ENCODE assay signal across 29 mouse cellular contexts in the genomic region with DNA sequence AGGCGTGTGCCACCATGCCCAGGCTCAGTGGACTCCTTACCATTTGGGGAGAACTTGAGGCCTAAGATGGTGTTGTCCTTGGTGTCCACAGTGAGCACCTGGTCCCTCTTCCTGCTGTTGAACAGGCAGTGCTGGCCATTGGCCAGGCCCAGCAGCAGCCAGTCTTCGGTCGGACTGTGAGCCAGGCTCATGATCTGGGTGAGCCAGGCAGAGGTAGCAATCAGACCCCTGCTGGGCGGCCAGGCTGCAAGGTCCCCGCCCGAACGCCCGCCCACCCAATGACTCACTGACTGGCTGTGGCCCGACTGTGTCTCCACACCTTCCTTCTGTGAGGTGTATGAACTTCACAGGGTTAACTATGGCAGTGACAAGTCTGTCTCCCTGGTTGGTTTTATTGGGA. TPM values are rescaled to one million over a fixed set of nuclear protein-coding genes. Genes with fewer than 3 reads are reported as not detected.
DNase-seq lines count a peak whose midpoint lies in the region; ATAC-seq and TF ChIP-seq lines count a peak whose summit lies in the region.
"Had no signal": no experiment of that assay in that cellular context is flagged by ENCODE, and none has a peak within 500 bp of the region (broad histone marks: within the 10 kb centered on the region; RNA-seq: fewer than 3 reads in every experiment).

No protein-coding gene starts in this region.

- no peak overlapping the region for H3K4me2 ChIP-seq in intestine, embryonic 14.5 days (ENCODE audit: low read length)
- H3K4me2 ChIP-seq in intestine, embryonic 16.5 days (ENCODE audit: low read depth, low read length) = no peak overlapping the region
- no peak overlapping the region for H3K4me2 ChIP-seq in stomach, postnatal 0 days (replicated peaks; ENCODE audit: low read depth)
- H3K4me2 ChIP-seq: embryonic facial prominence, embryonic 15.5 days; forebrain, embryonic 12.5 days; heart, embryonic 12.5 days; hindbrain, embryonic 13.5 days; liver, embryonic 12.5 days had no signal

- peaks cover 23% of the 10 kb centered on the region for H3K27me3 ChIP-seq in intestine, embryonic 14.5 days (replicated peaks; ENCODE audit: control insufficient read depth, insufficient read depth, low read length)
- peaks cover 5% of the 10 kb centered on the region; the same call in 1 of the 2 replicates for H3K27me3 ChIP-seq in intestine, embryonic 16.5 days (replicated peaks; ENCODE audit: control insufficient read depth, insufficient read depth, low read length)
- no peaks in the 10 kb centered on the region for H3K27me3 ChIP-seq in stomach, postnatal 0 days (ENCODE audit: control insufficient read depth, insufficient read depth, low read length)

- intact Hi-C loops in gastrocnemius, adult 2 months (cut with DNase I) = no loop called here

- peaks cover 17% of the 10 kb centered on the region for H3K4me1 ChIP-seq in intestine, embryonic 14.5 days (replicated peaks; ENCODE audit: control insufficient read depth, insufficient read depth, low read length)
- peaks cover 18% of the 10 kb centered on the region for H3K4me1 ChIP-seq in intestine, embryonic 16.5 days (ENCODE audit: control insufficient read depth, insufficient read depth, low read length)
- 0 out of 2 replicates have a peak, but pooled peaks cover 2% of the 10 kb centered on the region for H3K4me1 ChIP-seq in stomach, postnatal 0 days (replicated peaks; ENCODE audit: control insufficient read depth, insufficient read depth)

- 0 out of 2 replicates have a peak, but pooled peaks cover 11% of the 10 kb centered on the region for H3K36me3 ChIP-seq in intestine, embryonic 14.5 days (ENCODE audit: control insufficient read depth, insufficient read depth, low read length)
- no peaks in the 10 kb centered on the region; the same call in 1 of the 2 replicates for H3K36me3 ChIP-seq in intestine, embryonic 16.5 days (ENCODE audit: control insufficient read depth, insufficient read depth, low read length)
- no peaks in the 10 kb centered on the region for H3K36me3 ChIP-seq in stomach, postnatal 0 days (ENCODE audit: control insufficient read depth, insufficient read depth, low read length)
- H3K36me3 ChIP-seq: forebrain, embryonic 12.5 days had no signal

- no peaks in the 10 kb centered on the region for H3K9me3 ChIP-seq in intestine, embryonic 14.5 days (ENCODE audit: control insufficient read depth, low read length)
- no peaks in the 10 kb centered on the region for H3K9me3 ChIP-seq in intestine, embryonic 16.5 days (ENCODE audit: control insufficient read depth, low read length)
- no peaks in the 10 kb centered on the region for H3K9me3 ChIP-seq in stomach, postnatal 0 days (ENCODE audit: control insufficient read depth, low read length)
- H3K9me3 ChIP-seq: embryonic facial prominence, embryonic 15.5 days; forebrain, embryonic 12.5 days; heart, embryonic 12.5 days; hindbrain, embryonic 13.5 days; liver, embryonic 12.5 days had no signal

- no peak overlapping the region for H3K9ac ChIP-seq in intestine, embryonic 14.5 days (ENCODE audit: low read length)
- no peak overlapping the region for H3K9ac ChIP-seq in intestine, embryonic 16.5 days (ENCODE audit: low read depth, low read length)
- H3K9ac ChIP-seq in stomach, postnatal 0 days (ENCODE audit: low read length) = no peak overlapping the region
- H3K9ac ChIP-seq: embryonic facial prominence, embryonic 15.5 days; forebrain, embryonic 12.5 days; forebrain, postnatal 0 days; heart, embryonic 12.5 days; hindbrain, embryonic 13.5 days; liver, embryonic 12.5 days; liver, postnatal 0 days had no signal

- DNase-seq in cerebellum, adult 11 months = peak; percentile 34
- no peak for DNase-seq in cerebellum, adult 8-10 months
- no peak for DNase-seq in intestine, embryonic 14.5 days (ENCODE audit: low spot score)
- peak; percentile 66 for DNase-seq in ZHBTc4 (ENCODE audit: low read depth, low spot score)
- peak; percentile 35 for DNase-seq in stomach, postnatal 0 days (ENCODE audit: low spot score)
- no peak for DNase-seq in gastrocnemius, adult 2 months
- DNase-seq in gastrocnemius, postnatal 10 days = no peak
- DNase-seq: adrenal gland, adult 2 months; adrenal gland, postnatal 36 days; forebrain, postnatal 0 days; gastrocnemius, postnatal 14 days; heart, adult 18-20 months; heart, postnatal 4 days; kidney, adult 11 months; kidney, postnatal 14 days; liver, postnatal 0 days; lung, postnatal 10 days; midbrain, embryonic 14.5 days; right cerebral cortex, postnatal 14 days had no signal

- 0 out of 2 replicates have a peak, but pooled peaks have one; percentile 6 for ATAC-seq in intestine, embryonic 14.5 days (replicated peaks; ENCODE audit: low FRiP score, low TSS enrichment, low read depth)
- no peak for ATAC-seq in intestine, embryonic 16.5 days
- ATAC-seq in stomach, postnatal 0 days (ENCODE audit: low FRiP score, low TSS enrichment) = peak; percentile 11; the same call in 1 of the 2 replicates
- ATAC-seq: activated CD4-positive, CD25-positive, alpha-beta regulatory T cell, adult 4 months; forebrain, postnatal 0 days; liver, embryonic 12.5 days; liver, postnatal 0 days had no signal

- no peak overlapping the region for H3K27ac ChIP-seq in intestine, embryonic 14.5 days (ENCODE audit: low read depth)
- no peak overlapping the region for H3K27ac ChIP-seq in intestine, embryonic 16.5 days (ENCODE audit: low read length)
- no peak overlapping the region for H3K27ac ChIP-seq in stomach, postnatal 0 days (replicated peaks)
- H3K27ac ChIP-seq in gastrocnemius, adult 2 months = no peak overlapping the region
- H3K27ac ChIP-seq: embryonic facial prominence, embryonic 10.5 days; embryonic facial prominence, embryonic 15.5 days; forebrain, embryonic 12.5 days; hindbrain, embryonic 13.5 days; left cerebral cortex, adult 2 months; liver, embryonic 12.5 days had no signal

- TF ChIP-seq CTCF in stomach, postnatal 0 days (IDR thresholded peaks at IDR 0.05; ENCODE audit: low read depth) = no peak
- TF ChIP-seq CTCF in gastrocnemius, adult 2 months (IDR thresholded peaks at IDR 0.05) = no peak

- WGBS in intestine, embryonic 14.5 days = 63% methylated on average over 9 of the region's 9 CpGs
- 54% methylated on average over 9 of the region's 9 CpGs for WGBS in intestine, embryonic 16.5 days
- 42% methylated on average over 9 of the region's 9 CpGs for WGBS in stomach, postnatal 0 days

- no peak overlapping the region for H3K4me3 ChIP-seq in intestine, embryonic 14.5 days (ENCODE audit: low read depth, low read length)
- H3K4me3 ChIP-seq in intestine, embryonic 16.5 days (ENCODE audit: low read length) = no peak overlapping the region
- H3K4me3 ChIP-seq in stomach, postnatal 0 days (ENCODE audit: low read depth, low read length) = no peak overlapping the region
- no peak overlapping the region for H3K4me3 ChIP-seq in gastrocnemius, adult 2 months
- H3K4me3 ChIP-seq: embryonic facial prominence, embryonic 10.5 days; embryonic facial prominence, embryonic 15.5 days; forebrain, embryonic 12.5 days; heart, embryonic 12.5 days; hindbrain, embryonic 13.5 days; left cerebral cortex, adult 2 months; liver, embryonic 12.5 days had no signal

- no peak for TF ChIP-seq EP300 in stomach, postnatal 0 days (optimal IDR thresholded peaks at IDR 0.05)

RNA-seq across cellular contexts. Expression of a gene that starts 9.0 kb away (rescaled TPM):
- 15.0 and 21.3 TPM in 2 replicates for polyA plus RNA-seq in intestine, embryonic 14.5 days (2014; fragmentation: Nextera tagmentation; extraction: Ambion mirVana)
- polyA plus RNA-seq in intestine, embryonic 16.5 days (2015; fragmentation: Nextera tagmentation; extraction: Ambion mirVana) = 21.0 and 22.7 TPM in 2 replicates
- 7.6 and 8.9 TPM in 2 replicates for polyA plus RNA-seq in stomach, postnatal 0 days (2015; fragmentation: Nextera tagmentation; extraction: Ambion mirVana)
- 1 to 10 TPM; 5.6 to 6.7 TPM for total RNA-seq in gastrocnemius, adult 2 months (2021)
- total RNA-seq in gastrocnemius, postnatal 10 days (2021) = 1 to 10 TPM; 2.2 to 3.1 TPM
- total RNA-seq: monocyte, adult 5-6 weeks had no signal

RNA-seq across cellular contexts. Expression of a gene that starts 14.2 kb away (rescaled TPM):
- polyA plus RNA-seq in intestine, embryonic 14.5 days (2014; fragmentation: Nextera tagmentation; extraction: Ambion mirVana) = 0.61 and 1.5 TPM in 2 replicates
- polyA plus RNA-seq in intestine, embryonic 16.5 days (2015; fragmentation: Nextera tagmentation; extraction: Ambion mirVana) = 0.61 and 1.2 TPM in 2 replicates
- 0.24 and 0.35 TPM in 2 replicates for polyA plus RNA-seq in stomach, postnatal 0 days (2015; fragmentation: Nextera tagmentation; extraction: Ambion mirVana)
- total RNA-seq in gastrocnemius, adult 2 months (2021) = 1 to 10 TPM; 2.5 to 3.9 TPM
- total RNA-seq in gastrocnemius, postnatal 10 days (2021) = 1 to 10 TPM; 1.6 to 1.8 TPM

RNA-seq across cellular contexts. Expression of a gene that starts 17.5 kb away (rescaled TPM):
- 15.8 and 17.8 TPM in 2 replicates for polyA plus RNA-seq in intestine, embryonic 14.5 days (2014; fragmentation: Nextera tagmentation; extraction: Ambion mirVana)
- polyA plus RNA-seq in intestine, embryonic 16.5 days (2015; fragmentation: Nextera tagmentation; extraction: Ambion mirVana) = 12.6 and 13.6 TPM in 2 replicates
- 4.8 and 6.9 TPM in 2 replicates for polyA plus RNA-seq in stomach, postnatal 0 days (2015; fragmentation: Nextera tagmentation; extraction: Ambion mirVana)
- total RNA-seq in gastrocnemius, adult 2 months (2021) = 1 to 10 TPM; 5.6 to 7.3 TPM
- total RNA-seq in gastrocnemius, postnatal 10 days (2021) = 1 to 10 TPM; 4.4 to 9.4 TPM

RNA-seq across cellular contexts. Expression of a gene that starts 32.6 kb away (rescaled TPM):
- 395 and 515 TPM in 2 replicates for polyA plus RNA-seq in intestine, embryonic 14.5 days (2014; fragmentation: Nextera tagmentation; extraction: Ambion mirVana)
- 473 and 518 TPM in 2 replicates for polyA plus RNA-seq in intestine, embryonic 16.5 days (2015; fragmentation: Nextera tagmentation; extraction: Ambion mirVana)
- 429 and 495 TPM in 2 replicates for polyA plus RNA-seq in stomach, postnatal 0 days (2015; fragmentation: Nextera tagmentation; extraction: Ambion mirVana)
- 100 to 1,000 TPM; 847 to 871 TPM for total RNA-seq in gastrocnemius, adult 2 months (2021)
- 100 to 1,000 TPM; 614 to 667 TPM for total RNA-seq in gastrocnemius, postnatal 10 days (2021)

RNA-seq across cellular contexts. Expression of a gene that starts 35.8 kb away (rescaled TPM):
- polyA plus RNA-seq in intestine, embryonic 14.5 days (2014; fragmentation: Nextera tagmentation; extraction: Ambion mirVana) = 34.1 and 39.2 TPM in 2 replicates
- 29.3 and 29.5 TPM in 2 replicates for polyA plus RNA-seq in intestine, embryonic 16.5 days (2015; fragmentation: Nextera tagmentation; extraction: Ambion mirVana)
- polyA plus RNA-seq in stomach, postnatal 0 days (2015; fragmentation: Nextera tagmentation; extraction: Ambion mirVana) = 15.1 and 15.6 TPM in 2 replicates
- 1 to 10 TPM; 4.7 to 5.6 TPM for total RNA-seq in gastrocnemius, adult 2 months (2021)
- 1 to 10 TPM; 7.3 to 9.7 TPM for total RNA-seq in gastrocnemius, postnatal 10 days (2021)

Comparison
In these comparisons a context has a peak if more than half of its experiments do, and no peak if none do; other contexts are left out.
1. DNase-seq: peak in cerebellum, adult 11 months (single experiment), ZHBTc4 (single experiment) and stomach, postnatal 0 days (single experiment); none in cerebellum, adult 8-10 months (single experiment), intestine, embryonic 14.5 days (single experiment), gastrocnemius, adult 2 months (single experiment) and gastrocnemius, postnatal 10 days (single experiment).